Mouse (Mus musculus) intestine, postnatal 0 days (tissue): Measurements from ENCODE around the gene Zcchc14. TPM values are rescaled to one million over a fixed set of nuclear protein-coding genes. Genes with fewer than 3 reads are reported as not detected.
"Not testable (repeated sequence)": the region's sequence is repeated elsewhere in the genome, so short reads cannot be mapped to it uniquely, and the experiment has no call there.

Experiments
- ATAC-seq: fragments of 200-750 bp; cut with Nextera tagmentation; 2 replicates; pipeline ENCODE4 v1.8.0; 2017; ENCODE audit warnings: mild to moderate bottlenecking, moderate TSS enrichment, moderate library complexity
- H3K27ac ChIP-seq: fragments of 300-500 bp; sonication (generic); 2 replicates; pipeline ENCODE4 v1.5.1; 2014; ENCODE audit warnings: mild to moderate bottlenecking, low read depth, low read length, moderate library complexity
- H3K27me3 ChIP-seq: fragments of 300-500 bp; sonication (generic); replicated peaks from 2 replicates; pipeline ENCODE4 v1.6.1; 2014; ENCODE audit warnings: low read length, mixed read lengths; ENCODE audit not compliant: control insufficient read depth, insufficient read depth
- H3K36me3 ChIP-seq: fragments of 300-500 bp; sonication (generic); 2 replicates; pipeline ENCODE4 v1.6.1; 2014; ENCODE audit warnings: mild to moderate bottlenecking, moderate library complexity; ENCODE audit not compliant: control insufficient read depth, insufficient read depth
- H3K4me1 ChIP-seq: fragments of 300-500 bp; sonication (generic); replicated peaks from 2 replicates; pipeline ENCODE4 v1.6.1; 2014; ENCODE audit warnings: antibody characterized with exemption, low read length, mixed read lengths; ENCODE audit not compliant: control insufficient read depth, insufficient read depth
- H3K4me2 ChIP-seq: fragments of 300-500 bp; sonication (generic); replicated peaks from 2 replicates; pipeline ENCODE4 v1.6.1; 2014; ENCODE audit warnings: low read depth, mild to moderate bottlenecking, moderate library complexity
- H3K4me3 ChIP-seq: fragments of 300-500 bp; sonication (generic); 2 replicates; pipeline ENCODE4 v1.5.1; 2014; ENCODE audit warnings: low read depth, low read length
- H3K9ac ChIP-seq: fragments of 300-500 bp; sonication (generic); 2 replicates; pipeline ENCODE4 v1.6.1; 2014; ENCODE audit warnings: mild to moderate bottlenecking, low read depth, low read length
- H3K9me3 ChIP-seq: fragments of 300-500 bp; sonication (generic); 2 replicates; pipeline ENCODE4 v1.6.1; 2016; ENCODE audit warnings: mixed run types; ENCODE audit not compliant: control insufficient read depth
- CTCF ChIP-seq: sonication (generic); IDR thresholded peaks from 2 replicates; pipeline ENCODE4 v1.5.1; 2016; ENCODE audit warnings: low read depth, mild to moderate bottlenecking, control low read depth, antibody characterized with exemption, moderate library complexity
- WGBS: fragments of 180-500 bp; shearing (Covaris S2); extraction: QIAGEN DNeasy Blood & Tissue Kit; methylation state at CpG from one replicate; pipeline ENCODE4 v1.1.7; 2014; 5-methylcytosine and 5-hydroxymethylcytosine counted together
- polyA plus RNA-seq: library from polyadenylated mRNA; unstranded; fragments of >200 nt; fragmentation: Nextera tagmentation; extraction: Ambion mirVana; gene quantifications from 2 replicates; pipeline ENCODE4 v1.2.1, GENCODE M21; 2015

The Zcchc14 gene
- polyA plus RNA-seq, 1 experiment from 2014 or later = 6.9 TPM

- no peaks in the 10 kb centered on the region for H3K4me1 ChIP-seq
- peak; percentile 75 for TF ChIP-seq CTCF
- no peak overlapping the region for H3K27ac ChIP-seq
- H3K27me3 ChIP-seq = no peaks in the 10 kb centered on the region
- H3K36me3 ChIP-seq = peaks cover 72% of the 10 kb centered on the region
- H3K9ac ChIP-seq = no peak overlapping the region
- 83% methylated on average over 5 of the region's 5 CpGs for WGBS
- H3K4me3 ChIP-seq = no peak overlapping the region
- no peaks in the 10 kb centered on the region for H3K9me3 ChIP-seq
- no peak for ATAC-seq
- H3K4me2 ChIP-seq = no peak overlapping the region
These were observed 45.0 kb downstream of the Zcchc14 start for GRCm38 (mm10) chr8:121607661-121608060.

DNA sequence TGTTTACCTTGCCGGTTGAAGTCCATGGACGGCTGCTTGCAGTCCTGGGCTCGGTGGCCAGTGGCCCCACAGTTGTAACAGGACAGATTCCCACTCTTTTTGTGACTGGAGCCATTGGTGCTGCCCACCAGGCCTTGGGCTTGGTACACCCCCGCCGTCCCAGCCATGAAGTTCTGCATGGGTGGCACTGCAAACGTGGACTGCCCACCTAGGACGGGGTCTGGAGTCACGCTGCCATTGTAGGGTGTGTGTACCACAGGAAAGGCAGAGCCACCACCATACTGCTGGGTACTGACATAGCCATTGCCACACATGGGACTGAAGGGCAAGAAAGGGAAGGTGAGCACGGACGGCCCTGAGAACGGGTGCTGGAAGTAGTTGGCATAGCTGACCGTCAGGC, 48.9 kb downstream of the Zcchc14 start:
- Histone ChIP-seq H3K4me1 (no peaks in the 10 kb centered on the region), H3K36me3 (peaks cover 78% of the 10 kb centered on the region), H3K9ac (no peak overlapping the region), H3K27me3 (no peaks in the 10 kb centered on the region), H3K27ac (peak overlapping the region; percentile 21; the same call in 1 of the 2 replicates), H3K4me2 (no peak overlapping the region), H3K4me3 (no peak overlapping the region), H3K9me3 (no peaks in the 10 kb centered on the region)
- TF ChIP-seq CTCF = no peak
- ATAC-seq = no peak
- 93% methylated on average over 12 of the region's 12 CpGs for WGBS

DNA sequence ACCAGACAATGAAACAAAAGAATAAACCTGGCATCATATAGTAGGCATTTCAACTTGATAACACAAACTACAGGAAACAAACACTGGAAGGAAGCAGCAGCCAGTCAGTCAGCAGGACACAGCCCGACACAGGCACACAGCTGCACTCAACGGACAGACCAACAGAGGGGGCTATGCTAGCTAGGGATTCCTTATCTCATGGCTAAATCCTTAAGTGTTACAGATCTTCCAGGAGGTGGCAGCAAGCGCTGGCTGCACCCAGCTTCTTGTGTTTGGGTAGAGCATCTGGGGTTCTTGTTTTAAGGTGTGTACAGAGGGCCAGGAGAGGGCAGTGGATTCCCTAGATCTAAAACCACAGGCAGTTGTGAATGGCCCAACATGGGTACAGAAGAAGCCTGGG, 49.8 kb downstream of the Zcchc14 start:
- Histone ChIP-seq H3K9me3 (no peaks in the 10 kb centered on the region), H3K4me2 (no peak overlapping the region), H3K4me1 (no peaks in the 10 kb centered on the region), H3K27me3 (no peaks in the 10 kb centered on the region), H3K36me3 (peaks cover 74% of the 10 kb centered on the region), H3K27ac (no peak overlapping the region), H3K9ac (no peak overlapping the region), H3K4me3 (no peak overlapping the region)
- WGBS = 19% methylated on average over 3 of the region's 3 CpGs
- peak; percentile 97 for TF ChIP-seq CTCF
- peak; percentile 50 for ATAC-seq

- Histone ChIP-seq H3K36me3 (peaks cover 79% of the 10 kb centered on the region), H3K4me1 (no peaks in the 10 kb centered on the region), H3K27ac (no peak overlapping the region), H3K9ac (no peak overlapping the region), H3K27me3 (no peaks in the 10 kb centered on the region), H3K4me2 (no peak overlapping the region), H3K4me3 (no peak overlapping the region), H3K9me3 (no peaks in the 10 kb centered on the region)
- no peak for TF ChIP-seq CTCF
- ATAC-seq = no peak
- 93% methylated on average over 12 of the region's 12 CpGs for WGBS
These were observed 50.3 kb downstream of the Zcchc14 start for GRCm38 (mm10) chr8:121602411-121602810.

GRCm38 (mm10) chr8:121599842-121600241, 52.9 kb downstream of the Zcchc14 start:
- peaks cover 76% of the 10 kb centered on the region for H3K36me3 ChIP-seq
- no peak for TF ChIP-seq CTCF
- H3K4me3 ChIP-seq = no peak overlapping the region
- H3K4me2 ChIP-seq = no peak overlapping the region
- no peak for ATAC-seq
- H3K9ac ChIP-seq = no peak overlapping the region
- WGBS = 85% methylated on average over 14 of the region's 14 CpGs
- H3K27ac ChIP-seq = no peak overlapping the region
- H3K27me3 ChIP-seq = no peaks in the 10 kb centered on the region
- no peaks in the 10 kb centered on the region for H3K4me1 ChIP-seq
- no peaks in the 10 kb centered on the region for H3K9me3 ChIP-seq

GRCm38 (mm10) chr8:121598892-121599291, 53.8 kb downstream of the Zcchc14 start:
- no peak overlapping the region for H3K4me2 ChIP-seq

DNA sequence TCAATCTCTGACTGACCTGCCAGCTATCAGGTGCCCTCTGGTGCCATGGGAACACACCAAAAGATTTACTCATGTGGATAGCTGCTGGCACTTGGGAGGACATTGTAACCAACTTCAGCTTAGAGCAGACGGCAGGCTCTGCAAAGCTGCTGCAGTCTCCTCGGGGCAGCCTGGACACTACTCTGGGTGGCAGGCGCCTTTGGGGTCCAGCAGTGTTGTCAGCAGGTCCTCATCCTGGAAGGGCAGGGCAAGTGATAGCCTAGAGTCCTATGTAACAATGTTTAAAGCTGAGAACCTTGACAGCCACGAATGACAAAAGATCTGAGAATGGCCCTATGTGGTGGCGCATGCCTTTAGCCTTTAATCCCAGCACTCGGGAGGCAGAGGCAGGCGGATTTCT, 54.5 kb downstream of the Zcchc14 start:
- Histone ChIP-seq H3K36me3 (peaks cover 77% of the 10 kb centered on the region), H3K4me1 (no peaks in the 10 kb centered on the region), H3K4me2 (no peak overlapping the region), H3K4me3 (no peak overlapping the region), H3K27ac (no peak overlapping the region; the same call in 1 of the 2 replicates), H3K9ac (no peak overlapping the region), H3K27me3 (no peaks in the 10 kb centered on the region), H3K9me3 (no peaks in the 10 kb centered on the region)
- TF ChIP-seq CTCF = no peak
- 97% methylated on average over 7 of the region's 7 CpGs for WGBS
- ATAC-seq = no peak

More at GRCm38 (mm10) chr8:121598892-121599291, 53.8 kb downstream of the Zcchc14 start:
- Histone ChIP-seq H3K27me3 (no peaks in the 10 kb centered on the region), H3K27ac (no peak overlapping the region), H3K9me3 (no peaks in the 10 kb centered on the region), H3K9ac (no peak overlapping the region), H3K4me3 (no peak overlapping the region), H3K36me3 (peaks cover 74% of the 10 kb centered on the region), H3K4me1 (no peaks in the 10 kb centered on the region)
- peak; percentile 58 for ATAC-seq
- peak; percentile 93 for TF ChIP-seq CTCF
- WGBS = 28% methylated on average over 7 of the region's 7 CpGs

GRCm38 (mm10) chr8:121597492-121597891, 55.2 kb downstream of the Zcchc14 start:
- 83% methylated on average over 2 of the region's 2 CpGs for WGBS
- peaks cover 76% of the 10 kb centered on the region for H3K36me3 ChIP-seq
- ATAC-seq, H3K4me1 ChIP-seq, H3K4me3 ChIP-seq, H3K27ac ChIP-seq, H3K9me3 ChIP-seq, H3K4me2 ChIP-seq, H3K9ac ChIP-seq, H3K27me3 ChIP-seq: not testable (repeated sequence)
